Mouse (Mus musculus): ENCODE measurements at regions not wholly inside any gene's neighbourhood (a gene's known extent, or its start where the extent isn't known, plus 50 kb on each side); places are given as distances from the start of the nearest gene placed in this dataset.

GRCm38 (mm10) chr4:56664921-56665320, 74.9 kb upstream of the Gm26657 start:
- Histone ChIP-seq H3K4me3 (replicated peaks in 1 of 3; ENCODE audit: low read depth in 2 of 3, low read length in 2 of 3, poor library complexity in 1 of 3) (no peak overlapping the region), H3K79me2 (replicated peaks; ENCODE audit: control insufficient read depth, extremely low read depth, insufficient read depth, poor library complexity, severe bottlenecking) (no peaks in the 10 kb centered on the region), H3K27me3 (replicated peaks) (no peaks in the 10 kb centered on the region), H3K9me3 (replicated peaks; ENCODE audit: low read length) (no peaks in the 10 kb centered on the region), H3K36me3 (replicated peaks in 1 of 2; ENCODE audit: control insufficient read depth in 1 of 2, insufficient read depth in 1 of 2, low read length in 1 of 2) (no peaks in the 10 kb centered on the region), H3K9ac (ENCODE audit: insufficient read depth, low read depth) (no peak overlapping the region), H3K4me1 (ENCODE audit: control insufficient read depth in 1 of 2, insufficient read depth in 2 of 2) (no peaks in the 10 kb centered on the region), H3K27ac (ENCODE audit: insufficient read depth, low read depth) (no peak overlapping the region), H3K4me2 (ENCODE audit: insufficient read depth, low read depth, poor library complexity, severe bottlenecking) (no peak overlapping the region)
- in situ Hi-C loops (cut with MboI; ENCODE audit: low pct_ligation_motif_present, low pct_unique_long_range_greater_than_20kb, low sequenced_read_pairs), result no loop called here
- DNase-seq (ENCODE audit: extremely low read depth), result no peak
- no peak for TF ChIP-seq MAZ (IDR thresholded peaks at IDR 0.05; ENCODE audit: low read depth, low read length)
- TF ChIP-seq BHLHE40 (IDR thresholded peaks at IDR 0.05; ENCODE audit: low read depth, low read length), result no peak
- no peak for TF ChIP-seq CHD2 (IDR thresholded peaks at IDR 0.05; ENCODE audit: low read length)
- TF ChIP-seq HCFC1 (IDR thresholded peaks at IDR 0.05; ENCODE audit: low read depth, low read length), result no peak
- TF ChIP-seq NRF1 (IDR thresholded peaks at IDR 0.05; ENCODE audit: low read depth, low read length), result no peak
- no peak for TF ChIP-seq MAX (IDR thresholded peaks at IDR 0.05; ENCODE audit: low read length)
- no peak for TF ChIP-seq JUN (IDR thresholded peaks at IDR 0.05; ENCODE audit: insufficient read depth, low read depth, low read length)
- TF ChIP-seq CTCF (conservative IDR thresholded peaks at IDR 0.05 in 1 of 2, IDR thresholded peaks at IDR 0.05 in 1 of 2; ENCODE audit: low read depth in 2 of 2, low read length in 2 of 2), result no peak
- no peak for TF ChIP-seq KAT2A (IDR thresholded peaks at IDR 0.05; ENCODE audit: insufficient replicate concordance, low read length)
- dilution Hi-C loops (cut with MboI; ENCODE audit: extremely low pct_ligation_motif_present, extremely low pct_unique_long_range_greater_than_20kb, low sequenced_read_pairs), result no loop called here

- in situ Hi-C loops (cut with MboI; ENCODE audit: low pct_ligation_motif_present, low pct_unique_long_range_greater_than_20kb, low sequenced_read_pairs), result no loop called here
- Histone ChIP-seq H3K4me1 (ENCODE audit: control insufficient read depth in 1 of 2, insufficient read depth in 2 of 2) (no peaks in the 10 kb centered on the region), H3K79me2 (replicated peaks; ENCODE audit: control insufficient read depth, extremely low read depth, insufficient read depth, poor library complexity, severe bottlenecking) (no peaks in the 10 kb centered on the region), H3K9ac (ENCODE audit: insufficient read depth, low read depth) (no peak overlapping the region), H3K36me3 (replicated peaks in 1 of 2; ENCODE audit: control insufficient read depth in 1 of 2, insufficient read depth in 1 of 2, low read length in 1 of 2) (no peaks in the 10 kb centered on the region), H3K27me3 (replicated peaks) (no peaks in the 10 kb centered on the region), H3K9me3 (replicated peaks; ENCODE audit: low read length) (no peaks in the 10 kb centered on the region), H3K27ac (ENCODE audit: insufficient read depth, low read depth) (no peak overlapping the region), H3K4me3 (replicated peaks in 1 of 3; ENCODE audit: low read depth in 2 of 3, low read length in 2 of 3, poor library complexity in 1 of 3) (no peak overlapping the region), H3K4me2 (ENCODE audit: insufficient read depth, low read depth, poor library complexity, severe bottlenecking) (no peak overlapping the region)
- TF ChIP-seq MAZ (IDR thresholded peaks at IDR 0.05; ENCODE audit: low read depth, low read length) (no peak), USF2 (conservative IDR thresholded peaks at IDR 0.05; ENCODE audit: low read depth, low read length) (no peak), MYC (IDR thresholded peaks at IDR 0.05; ENCODE audit: low read depth, low read length) (no peak), JUND (conservative IDR thresholded peaks at IDR 0.05; ENCODE audit: low read depth, low read length) (no peak), UBTF (IDR thresholded peaks at IDR 0.05; ENCODE audit: low read depth, low read length) (no peak), SIN3A (IDR thresholded peaks at IDR 0.05; ENCODE audit: low read length) (no peak), EP300 (IDR thresholded peaks at IDR 0.05; ENCODE audit: low read length) (no peak), ZNF384 (IDR thresholded peaks at IDR 0.05; ENCODE audit: low read depth, low read length) (no peak), TBP (conservative IDR thresholded peaks at IDR 0.05; ENCODE audit: low read depth, low read length) (no peak), PAX5 (IDR thresholded peaks at IDR 0.05; ENCODE audit: low read length) (no peak), TCF12 (IDR thresholded peaks at IDR 0.05; ENCODE audit: low read depth, low read length) (no peak), RCOR1 (conservative IDR thresholded peaks at IDR 0.05; ENCODE audit: low read depth, low read length) (no peak), ZMIZ1 (IDR thresholded peaks at IDR 0.05; ENCODE audit: low read depth, low read length) (no peak)
- dilution Hi-C loops (cut with MboI; ENCODE audit: extremely low pct_ligation_motif_present, extremely low pct_unique_long_range_greater_than_20kb, low sequenced_read_pairs), result no loop called here
- DNase-seq (ENCODE audit: extremely low read depth), result no peak
Measured at GRCm38 (mm10) chr4:56661816-56662215, 78.1 kb upstream of the Gm26657 start.

Measured in CH12.LX (cell line).